Mouse (Mus musculus): Measurements from ENCODE around the gene Ankrd55. TPM values are rescaled to one million over a fixed set of nuclear protein-coding genes. Genes with fewer than 3 reads are reported as not detected.

Gene Ankrd55
- polyA plus RNA-seq (2012; rRNA removed): 0.09 and 0.10 TPM in 2 replicates

GRCm38 (mm10) chr13:112288225-112289178, at the start of gene Ankrd55:
Gene Ankrd55 (plus strand): TSS chr13:112288451.

Other genes with a start within 250 kb of the Ankrd55 start
- gene Il6st, start 175.6 kb downstream of the Ankrd55 start, polyA plus RNA-seq (2012; rRNA removed): 2.5 and 2.7 TPM in 2 replicates